Mouse (Mus musculus) spleen, postnatal 0 days (tissue): ENCODE data around the gene Hrg. TPM values are rescaled to one million over a fixed set of nuclear protein-coding genes. Genes with fewer than 3 reads are reported as not detected.

Experiments
- polyA plus RNA-seq: library from polyadenylated mRNA; unstranded; fragments of >200 nt; fragmentation: Nextera tagmentation; extraction: Ambion mirVana; gene quantifications from 2 replicates; pipeline ENCODE4 v1.2.1, GENCODE M21; 2015

Hrg gene
- 0.22 TPM in 1 of 2 replicates, not detected in the other for polyA plus RNA-seq

GRCm38 (mm10) chr16:22950840-22951395, at the start of gene Hrg:
TSS of gene Hrg (plus strand) at chr16:22951072.

GRCm38 (mm10) chr16:22918034-22918433, 32.8 kb upstream of the Hrg start, which contains the start of gene Fetub:
TSS of gene Fetub (plus strand) at chr16:22918334.

Other genes with a start within 250 kb of the Hrg start
- 0.23 TPM in 1 of 2 replicates, not detected in the other for gene Crygs, start 139.5 kb upstream of the Hrg start, polyA plus RNA-seq
- gene Tbccd1, start 93.4 kb upstream of the Hrg start, polyA plus RNA-seq = 23.6 and 27.4 TPM in 2 replicates
- gene Dnajb11, start 93.2 kb upstream of the Hrg start, polyA plus RNA-seq = 53.3 and 57.6 TPM in 2 replicates
- gene Ahsg, start 59.8 kb upstream of the Hrg start, polyA plus RNA-seq = 4.1 and 9.5 TPM in 2 replicates
- gene Fetub, start 32.7 kb upstream of the Hrg start, polyA plus RNA-seq = 0.11 and 0.28 TPM in 2 replicates
- gene Kng2, start 78.4 kb downstream of the Hrg start, polyA plus RNA-seq = 0.11 and 0.12 TPM in 2 replicates
- 0.85 and 2.4 TPM in 2 replicates for gene Kng1, start 106.8 kb downstream of the Hrg start, polyA plus RNA-seq
- 75.6 and 87.7 TPM in 2 replicates for gene Eif4a2, start 156.4 kb downstream of the Hrg start, polyA plus RNA-seq
- 147 and 190 TPM in 2 replicates for gene Rfc4, start 176.7 kb downstream of the Hrg start, polyA plus RNA-seq
- gene Adipoq, start 195.5 kb downstream of the Hrg start, polyA plus RNA-seq = not detected in 2 replicates